Mouse (Mus musculus) adrenal gland, adult 8-10 months (tissue): Measurements from ENCODE around the gene Shroom3. TPM values are rescaled to one million over a fixed set of nuclear protein-coding genes. Genes with fewer than 3 reads are reported as not detected.

Experiments
- DNase-seq: peaks from one replicate; pipeline ENCODE4 v3.0.0; 2022
- total RNA-seq, 4 experiments: library from RNA; stranded (reverse); gene quantifications; 2 replicates each; pipeline ENCODE4 v1.2.4; 2022

The Shroom3 gene
- total RNA-seq, 4 experiments from 2014 or later, result 9.0 to 12.4 (median 10.8) TPM

- no peak for DNase-seq
Observed at GRCm38 (mm10) chr5:92759156-92759745, 76.0 kb downstream of the Shroom3 start.

- DNase-seq, result no peak
Observed at GRCm38 (mm10) chr5:92760542-92760941, 77.3 kb downstream of the Shroom3 start.

- no peak for DNase-seq
Observed at GRCm38 (mm10) chr5:92761615-92762353, 78.5 kb downstream of the Shroom3 start.

GRCm38 (mm10) chr5:92762425-92762824, 79.2 kb downstream of the Shroom3 start:
- DNase-seq, result no peak

- DNase-seq, result no peak
Observed at GRCm38 (mm10) chr5:92763546-92763952, 80.3 kb downstream of the Shroom3 start.

- no peak for DNase-seq
Observed at GRCm38 (mm10) chr5:92766301-92766700, 83.1 kb downstream of the Shroom3 start.

- no peak for DNase-seq
Observed at GRCm38 (mm10) chr5:92767194-92767777, 84.1 kb downstream of the Shroom3 start.

GRCm38 (mm10) chr5:92767857-92768291, 84.6 kb downstream of the Shroom3 start:
- DNase-seq, result no peak

GRCm38 (mm10) chr5:92773821-92774220, 90.6 kb downstream of the Shroom3 start:
- no peak for DNase-seq

- DNase-seq, result no peak
Observed at GRCm38 (mm10) chr5:92774419-92774818, 91.2 kb downstream of the Shroom3 start.

- DNase-seq, result no peak
Observed at GRCm38 (mm10) chr5:92774893-92775292, 91.7 kb downstream of the Shroom3 start.

GRCm38 (mm10) chr5:92778395-92778794, 95.2 kb downstream of the Shroom3 start:
- DNase-seq, result no peak

GRCm38 (mm10) chr5:92781082-92781481, 97.8 kb downstream of the Shroom3 start:
- no peak for DNase-seq

- no peak for DNase-seq
Observed at GRCm38 (mm10) chr5:92784037-92784860, 101.0 kb downstream of the Shroom3 start.

GRCm38 (mm10) chr5:92785870-92786436, 102.7 kb downstream of the Shroom3 start:
- no peak for DNase-seq

GRCm38 (mm10) chr5:92788990-92789389, 105.8 kb downstream of the Shroom3 start:
- no peak for DNase-seq

GRCm38 (mm10) chr5:92796089-92796990, 113.1 kb downstream of the Shroom3 start:
- DNase-seq, result no peak

- DNase-seq, result no peak
Observed at GRCm38 (mm10) chr5:92797981-92798380, 114.7 kb downstream of the Shroom3 start.

- no peak for DNase-seq
Observed at GRCm38 (mm10) chr5:92804379-92804778, 121.1 kb downstream of the Shroom3 start.

GRCm38 (mm10) chr5:92808503-92809415, 125.5 kb downstream of the Shroom3 start:
- no peak for DNase-seq
